Mouse (Mus musculus) megakaryocyte progenitor cell, adult 5-6 weeks (primary cell): ENCODE results near the gene Plk1. TPM values are rescaled to one million over a fixed set of nuclear protein-coding genes. Genes with fewer than 3 reads are reported as not detected.

Source experiments
- ATAC-seq: replicated peaks from 2 replicates; pipeline ENCODE4 v1.8.0; 2016; ENCODE audit warnings: mild to moderate bottlenecking, moderate TSS enrichment, inconsistent platforms; ENCODE audit not compliant: poor library complexity
- total RNA-seq, 2 experiments: library from RNA; stranded (forward) in 1 of 2; stranded (reverse) in 1 of 2; fragments of 157-497, 149-512 nt in 1 of 2; fragments of 200-1000 nt in 1 of 2; gene quantifications; 2 replicates each; pipeline versions ENCODE4 v1.2.3 to v1.2.4; 2015 to 2017

The Plk1 gene
- total RNA-seq, 2 experiments from 2014 or later, result 45.4 to 49.1 TPM

- no peak for ATAC-seq
These were observed 31.9 kb downstream of the Plk1 start for GRCm38 (mm10) chr7:122191097-122191496.

DNA sequence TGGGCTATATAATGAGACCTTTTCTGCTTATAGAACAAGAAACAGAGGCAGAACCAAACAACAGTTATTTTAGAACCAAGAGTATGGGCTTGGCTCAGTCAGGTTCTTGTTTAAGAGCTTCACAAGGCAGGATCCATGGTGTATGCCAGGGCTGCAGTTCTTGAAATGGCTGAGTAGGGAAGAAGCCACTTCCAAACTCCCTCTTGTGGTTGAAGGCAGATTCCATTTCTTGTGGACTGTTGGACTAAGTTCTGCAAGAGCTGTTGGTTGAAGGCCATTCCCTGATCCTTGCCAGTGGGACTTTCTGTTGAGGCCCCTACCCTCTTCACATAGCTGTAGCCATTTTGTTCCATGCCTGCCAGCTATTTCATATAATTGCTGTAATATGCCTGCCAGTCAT, 34.7 kb downstream of the Plk1 start:
- ATAC-seq, result no peak

GRCm38 (mm10) chr7:122196771-122197170, 37.5 kb downstream of the Plk1 start:
- peak; percentile 21; the same call in 1 of the 2 replicates for ATAC-seq

DNA sequence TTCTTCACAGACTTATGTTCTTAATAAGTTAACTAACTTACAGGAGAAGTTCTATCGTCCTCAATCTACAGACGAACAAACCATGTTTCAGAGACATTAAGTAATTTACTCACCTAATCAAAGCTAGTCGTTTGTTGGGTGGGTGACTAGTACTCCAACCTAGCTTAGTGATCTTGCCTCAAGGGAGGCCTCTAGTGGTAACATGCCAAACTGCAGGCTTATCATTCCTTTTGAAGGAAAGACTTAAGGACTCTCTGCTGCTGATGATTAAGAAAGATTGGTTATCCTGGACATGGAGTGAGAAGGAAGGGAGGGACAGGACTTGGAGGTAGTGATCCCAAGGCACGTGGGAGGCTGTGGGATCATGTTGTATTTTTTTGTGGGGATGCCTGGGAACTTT, 38.1 kb downstream of the Plk1 start:
- peak; percentile 85 for ATAC-seq

DNA sequence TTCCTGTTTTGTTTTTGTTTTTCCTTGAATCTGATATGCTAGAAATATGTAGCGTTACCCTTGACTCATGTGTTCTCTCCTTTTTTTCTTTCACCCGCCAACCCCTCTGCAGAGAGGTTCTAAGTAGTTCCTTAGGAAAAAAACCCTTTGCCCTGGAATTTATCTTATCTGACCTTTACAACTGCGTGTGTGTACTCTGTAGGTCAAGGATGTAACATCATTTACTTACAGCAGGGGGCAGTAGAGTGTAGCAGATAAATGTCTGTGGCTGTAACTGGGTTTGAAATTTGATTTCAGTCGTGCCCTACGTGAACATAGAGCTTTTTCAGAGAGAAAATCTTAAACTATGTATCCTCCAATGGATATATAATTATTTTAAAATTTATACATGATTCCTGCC, 40.1 kb downstream of the Plk1 start:
- peak; percentile 85 for ATAC-seq

DNA sequence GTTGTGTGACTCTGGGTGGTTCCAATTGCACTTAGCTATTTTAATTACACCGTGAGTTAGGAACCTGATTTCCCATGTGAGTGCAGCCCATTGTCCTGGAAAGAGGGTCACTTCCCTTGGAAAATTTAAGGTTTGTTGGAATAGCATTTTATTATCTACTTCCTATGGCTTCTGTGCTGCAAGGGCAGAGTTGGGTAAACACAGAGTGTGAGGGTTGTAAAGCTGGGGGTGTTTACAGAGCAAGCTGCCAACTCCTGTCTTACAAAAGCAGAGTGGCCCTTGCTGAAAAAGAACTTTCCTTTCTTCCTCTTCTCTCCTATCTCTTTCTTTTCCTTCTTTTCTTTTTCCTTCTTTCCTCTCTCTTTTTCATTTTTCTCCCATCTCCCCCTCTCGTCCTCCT, 44.7 kb downstream of the Plk1 start:
- no peak for ATAC-seq

- peak; percentile 54 for ATAC-seq
These were observed 46.9 kb downstream of the Plk1 start for GRCm38 (mm10) chr7:122206121-122206520.

DNA sequence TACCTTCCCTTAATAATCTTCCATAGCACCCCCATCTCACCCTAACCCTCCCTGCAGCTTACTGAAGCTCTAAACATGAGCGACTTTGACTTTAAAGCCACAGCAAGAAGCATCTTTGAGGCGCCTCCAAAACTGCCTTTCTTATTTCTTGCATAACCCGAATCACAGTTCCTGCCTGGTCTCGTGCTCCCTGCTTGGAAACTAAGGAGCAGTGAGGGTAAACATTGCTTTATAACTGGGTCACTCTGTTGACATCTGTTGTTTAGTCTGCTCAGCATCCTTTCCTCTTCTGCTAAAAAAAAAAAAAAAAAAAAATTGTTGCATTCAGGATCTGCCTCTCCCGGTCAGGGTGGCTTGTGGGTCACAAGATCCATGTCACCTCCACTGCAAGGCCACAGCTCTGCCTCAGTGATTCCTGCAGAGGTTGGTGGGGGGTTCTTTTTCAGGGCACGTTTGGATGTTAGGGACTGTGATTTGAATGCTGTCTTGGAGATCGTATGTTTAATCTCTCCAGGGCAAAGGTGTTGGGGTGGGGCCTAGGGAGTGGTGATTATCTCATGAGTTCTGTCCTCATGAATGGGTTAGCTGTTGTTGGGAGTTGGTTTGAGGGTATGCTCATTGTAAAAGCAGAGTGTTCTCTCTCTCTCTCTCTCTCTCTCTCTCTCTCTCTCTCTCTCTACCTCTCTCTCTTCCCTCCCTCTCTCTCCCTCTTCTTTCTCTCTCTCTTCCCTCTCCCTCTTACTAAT, 49.2 kb downstream of the Plk1 start:
- ATAC-seq, result no peak

DNA sequence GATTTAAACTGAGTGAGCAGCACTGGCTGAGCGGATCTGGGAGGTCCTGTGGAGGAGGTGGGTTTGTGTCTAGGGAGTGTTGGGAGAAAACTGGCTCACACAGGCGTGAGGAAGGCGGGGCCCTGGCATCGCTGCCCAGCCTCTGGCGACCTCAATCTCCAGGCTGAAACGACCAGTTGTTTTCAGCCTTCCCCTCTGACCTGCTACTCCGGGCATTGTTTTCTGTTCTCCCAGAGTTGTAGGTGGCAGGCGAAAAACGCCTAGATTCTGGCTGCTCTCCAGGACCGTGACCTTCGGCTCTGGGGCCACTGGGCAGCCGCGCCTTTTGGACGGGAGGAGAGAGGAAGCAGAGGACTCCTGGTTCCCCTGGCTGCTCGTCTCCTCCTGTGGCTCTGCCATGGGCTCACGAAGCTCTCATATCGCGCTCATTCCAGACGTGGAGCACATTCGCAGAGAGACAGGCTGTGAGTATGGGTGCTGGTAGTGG, 60.1 kb downstream of the Plk1 start, which contains the start of gene Chp2:
TSS of gene Chp2 (plus strand) at position 182 of the 487 bp plus-strand sequence.
- ATAC-seq, result 0 out of 2 replicates have a peak, but pooled peaks have one; percentile 6

Other genes starting within 250 kb of the Plk1 start
- gene Cog7, start 177.7 kb upstream of the Plk1 start, total RNA-seq (2015), result 15.1 and 17.9 TPM in 2 replicates
- gene Cog7, start 177.7 kb upstream of the Plk1 start, total RNA-seq (2017), result 16.7 and 19.2 TPM in 2 replicates
- 17.1 and 20.0 TPM in 2 replicates for gene Gga2, start 138.2 kb upstream of the Plk1 start, total RNA-seq (2015)
- 19.7 and 21.4 TPM in 2 replicates for gene Gga2, start 138.2 kb upstream of the Plk1 start, total RNA-seq (2017)
- 36.5 and 37.1 TPM in 2 replicates for gene Ubfd1, start 92.3 kb upstream of the Plk1 start, total RNA-seq (2015)
- 30.7 and 35.9 TPM in 2 replicates for gene Ubfd1, start 92.3 kb upstream of the Plk1 start, total RNA-seq (2017)
- 4.1 and 5.7 TPM in 2 replicates for gene Ears2, start 92.2 kb upstream of the Plk1 start, total RNA-seq (2015)
- gene Ears2, start 92.2 kb upstream of the Plk1 start, total RNA-seq (2017), result 6.6 and 7.7 TPM in 2 replicates
- 277 and 282 TPM in 2 replicates for gene Ndufab1, start 57.6 kb upstream of the Plk1 start, total RNA-seq (2015)
- gene Ndufab1, start 57.6 kb upstream of the Plk1 start, total RNA-seq (2017), result 77.0 and 77.4 TPM in 2 replicates
- gene Palb2, start 26.5 kb upstream of the Plk1 start, total RNA-seq (2015), result 26.8 and 26.9 TPM in 2 replicates
- 21.9 and 22.2 TPM in 2 replicates for gene Palb2, start 26.5 kb upstream of the Plk1 start, total RNA-seq (2017)
- gene Dctn5, start 26.4 kb upstream of the Plk1 start, total RNA-seq (2015), result 61.3 and 62.8 TPM in 2 replicates
- 75.4 and 83.6 TPM in 2 replicates for gene Dctn5, start 26.4 kb upstream of the Plk1 start, total RNA-seq (2017)
- gene Ern2, start 26.8 kb downstream of the Plk1 start, total RNA-seq (2015), result not detected in 2 replicates
- not detected in 2 replicates for gene Ern2, start 26.8 kb downstream of the Plk1 start, total RNA-seq (2017)
- gene Chp2, start 60.1 kb downstream of the Plk1 start, total RNA-seq (2015), result not detected in 2 replicates
- not detected in 2 replicates for gene Chp2, start 60.1 kb downstream of the Plk1 start, total RNA-seq (2017)
- gene Prkcb, start 129.3 kb downstream of the Plk1 start, total RNA-seq (2015), result 34.1 and 39.9 TPM in 2 replicates
- 24.8 and 32.6 TPM in 2 replicates for gene Prkcb, start 129.3 kb downstream of the Plk1 start, total RNA-seq (2017)